Mouse (Mus musculus): ENCODE results near the gene Dusp5. TPM values are rescaled to one million over a fixed set of nuclear protein-coding genes. Genes with fewer than 3 reads are reported as not detected.

Dusp5 gene
- polyA plus RNA-seq, 1 experiment from 2014 or later, result 2.6 TPM

GRCm38 (mm10) chr19:53519549-53519948, 9.4 kb upstream of the Dusp5 start:
- Histone ChIP-seq H3K4me3 (replicated peaks) (no peak overlapping the region), H3K36me3 (no peaks in the 10 kb centered on the region), H3K27ac (no peak overlapping the region), H3K4me1 (replicated peaks) (peaks cover 28% of the 10 kb centered on the region), H3K27me3 (0 out of 2 replicates have a peak, but pooled peaks cover 4% of the 10 kb centered on the region), H3K4me2 (no peak overlapping the region), H3K9me3 (replicated peaks) (no peaks in the 10 kb centered on the region), H3K9ac (no peak overlapping the region)
- WGBS (ENCODE audit: insufficient replicate concordance), result 24% methylated on average over 8 of the region's 8 CpGs
- no peak for DNase-seq
- no peak for ATAC-seq (ENCODE audit: low read depth)

GRCm38 (mm10) chr19:53519981-53520380, 8.9 kb upstream of the Dusp5 start:
- 43% methylated on average over 10 of the region's 10 CpGs for WGBS (ENCODE audit: insufficient replicate concordance)
- no peaks in the 10 kb centered on the region for H3K36me3 ChIP-seq
- H3K4me3 ChIP-seq (replicated peaks), result no peak overlapping the region
- ATAC-seq (ENCODE audit: low read depth) (no peak), DNase-seq (no peak)
- H3K9me3 ChIP-seq (replicated peaks), result no peaks in the 10 kb centered on the region
- no peak overlapping the region for H3K9ac ChIP-seq
- peaks cover 28% of the 10 kb centered on the region for H3K4me1 ChIP-seq (replicated peaks)
- H3K4me2 ChIP-seq, result 0 out of 2 replicates have a peak overlapping the region, but pooled peaks have one; percentile 2
- H3K27ac ChIP-seq, result no peak overlapping the region
- 0 out of 2 replicates have a peak, but pooled peaks cover 4% of the 10 kb centered on the region for H3K27me3 ChIP-seq

- no peak overlapping the region for H3K27ac ChIP-seq
Measured at GRCm38 (mm10) chr19:53521137-53521795, 7.6 kb upstream of the Dusp5 start.

GRCm38 (mm10) chr19:53527480-53527879, 1.4 kb upstream of the Dusp5 start:
- Histone ChIP-seq H3K9me3 (replicated peaks) (no peaks in the 10 kb centered on the region), H3K9ac (no peak overlapping the region), H3K4me2 (no peak overlapping the region; the same call in 1 of the 2 replicates), H3K4me1 (replicated peaks) (peaks cover 38% of the 10 kb centered on the region), H3K27me3 (peaks cover 59% of the 10 kb centered on the region), H3K27ac (no peak overlapping the region), H3K36me3 (no peaks in the 10 kb centered on the region), H3K4me3 (replicated peaks) (no peak overlapping the region)
- ATAC-seq (ENCODE audit: low read depth) (no peak), DNase-seq (no peak)
- 46% methylated on average over 10 of the region's 10 CpGs for WGBS (ENCODE audit: insufficient replicate concordance)

More at GRCm38 (mm10) chr19:53521137-53521795, 7.6 kb upstream of the Dusp5 start:
- Histone ChIP-seq H3K36me3 (no peaks in the 10 kb centered on the region), H3K27me3 (0 out of 2 replicates have a peak, but pooled peaks cover 4% of the 10 kb centered on the region), H3K9ac (peak overlapping the region; percentile 29; the same call in 1 of the 2 replicates), H3K4me2 (peak overlapping the region; percentile 33; the same call in 1 of the 2 replicates), H3K4me3 (replicated peaks) (0 out of 2 replicates have a peak overlapping the region, but pooled peaks have one; percentile 8), H3K4me1 (replicated peaks) (peaks cover 28% of the 10 kb centered on the region), H3K9me3 (replicated peaks) (no peaks in the 10 kb centered on the region)
- 16% methylated on average over 11 of the region's 11 CpGs for WGBS (ENCODE audit: insufficient replicate concordance)
- DNase-seq, result peak; percentile 41
- ATAC-seq (ENCODE audit: low read depth), result peak; percentile 82

GRCm38 (mm10) chr19:53528131-53528621, 733 bp upstream of the Dusp5 start:
- Histone ChIP-seq H3K36me3 (no peaks in the 10 kb centered on the region), H3K9ac (peak overlapping the region; percentile 69)
- 8% methylated on average over 13 of the region's 13 CpGs for WGBS (ENCODE audit: insufficient replicate concordance)

GRCm38 (mm10) chr19:53529455-53529704, 471 bp downstream of the Dusp5 start:
- H3K4me2 ChIP-seq, result peak overlapping the region; percentile 83

More at GRCm38 (mm10) chr19:53528131-53528621, 733 bp upstream of the Dusp5 start:
- peaks cover 57% of the 10 kb centered on the region for H3K27me3 ChIP-seq
- peak overlapping the region; percentile 83 for H3K4me2 ChIP-seq
- peak overlapping the region; percentile 66 for H3K4me3 ChIP-seq (replicated peaks)
- ATAC-seq (ENCODE audit: low read depth) (no peak), DNase-seq (no peak)
- peaks cover 38% of the 10 kb centered on the region for H3K4me1 ChIP-seq (replicated peaks)
- no peak overlapping the region for H3K27ac ChIP-seq
- no peaks in the 10 kb centered on the region for H3K9me3 ChIP-seq (replicated peaks)

GRCm38 (mm10) chr19:53529705-53530562, 1.0 kb downstream of the Dusp5 start:
- Histone ChIP-seq H3K9ac (peak overlapping the region; percentile 63), H3K4me2 (peak overlapping the region; percentile 83)
- peak; percentile 18; the same call in 1 of the 2 replicates for ATAC-seq (ENCODE audit: low read depth)

More at GRCm38 (mm10) chr19:53529455-53529704, 471 bp downstream of the Dusp5 start:
- ATAC-seq (ENCODE audit: low read depth) (no peak), DNase-seq (no peak)
- H3K27ac ChIP-seq, result no peak overlapping the region
- H3K4me3 ChIP-seq (replicated peaks), result peak overlapping the region; percentile 66
- H3K36me3 ChIP-seq, result no peaks in the 10 kb centered on the region
- WGBS (ENCODE audit: insufficient replicate concordance), result under 1% methylated on average over 36 of the region's 36 CpGs
- H3K27me3 ChIP-seq, result peaks cover 57% of the 10 kb centered on the region
- H3K9ac ChIP-seq, result peak overlapping the region; percentile 63
- no peaks in the 10 kb centered on the region for H3K9me3 ChIP-seq (replicated peaks)
- peaks cover 38% of the 10 kb centered on the region for H3K4me1 ChIP-seq (replicated peaks)

GRCm38 (mm10) chr19:53531416-53531815, 2.5 kb downstream of the Dusp5 start:
- H3K36me3 ChIP-seq, result peaks cover 7% of the 10 kb centered on the region; the same call in 1 of the 2 replicates
- no peak for DNase-seq
- peaks cover 45% of the 10 kb centered on the region for H3K4me1 ChIP-seq (replicated peaks)
- H3K4me2 ChIP-seq, result peak overlapping the region; percentile 83; the same call in 1 of the 2 replicates
- H3K27ac ChIP-seq, result no peak overlapping the region
- 52% methylated on average over 10 of the region's 10 CpGs for WGBS (ENCODE audit: insufficient replicate concordance)
- H3K9me3 ChIP-seq (replicated peaks), result no peaks in the 10 kb centered on the region
- H3K4me3 ChIP-seq (replicated peaks), result no peak overlapping the region
- no peak overlapping the region for H3K9ac ChIP-seq
- peaks cover 57% of the 10 kb centered on the region for H3K27me3 ChIP-seq
- no peak for ATAC-seq (ENCODE audit: low read depth)

More at GRCm38 (mm10) chr19:53529705-53530562, 1.0 kb downstream of the Dusp5 start:
- Histone ChIP-seq H3K9me3 (replicated peaks) (no peaks in the 10 kb centered on the region), H3K27me3 (peaks cover 57% of the 10 kb centered on the region), H3K4me3 (replicated peaks) (peak overlapping the region; percentile 66), H3K4me1 (replicated peaks) (peaks cover 39% of the 10 kb centered on the region), H3K27ac (no peak overlapping the region), H3K36me3 (peaks cover 3% of the 10 kb centered on the region; the same call in 1 of the 2 replicates)
- 4% methylated on average over 31 of the region's 31 CpGs for WGBS (ENCODE audit: insufficient replicate concordance)
- no peak for DNase-seq

- Histone ChIP-seq H3K4me1 (replicated peaks) (peaks cover 45% of the 10 kb centered on the region), H3K4me2 (no peak overlapping the region), H3K27ac (no peak overlapping the region)
Measured at GRCm38 (mm10) chr19:53532021-53532420, 3.1 kb downstream of the Dusp5 start.

GRCm38 (mm10) chr19:53532676-53533075, 3.8 kb downstream of the Dusp5 start:
- Histone ChIP-seq H3K4me1 (replicated peaks) (peaks cover 45% of the 10 kb centered on the region), H3K9me3 (replicated peaks) (no peaks in the 10 kb centered on the region), H3K36me3 (peaks cover 7% of the 10 kb centered on the region; the same call in 1 of the 2 replicates), H3K27me3 (peaks cover 48% of the 10 kb centered on the region), H3K9ac (no peak overlapping the region), H3K27ac (no peak overlapping the region), H3K4me3 (replicated peaks) (no peak overlapping the region), H3K4me2 (no peak overlapping the region)
- ATAC-seq (ENCODE audit: low read depth) (no peak), DNase-seq (no peak)
- WGBS (ENCODE audit: insufficient replicate concordance), result 53% methylated on average over 6 of the region's 6 CpGs

More at GRCm38 (mm10) chr19:53532021-53532420, 3.1 kb downstream of the Dusp5 start:
- Histone ChIP-seq H3K9me3 (replicated peaks) (no peaks in the 10 kb centered on the region), H3K4me3 (replicated peaks) (no peak overlapping the region), H3K36me3 (peaks cover 7% of the 10 kb centered on the region; the same call in 1 of the 2 replicates), H3K9ac (no peak overlapping the region), H3K27me3 (peaks cover 54% of the 10 kb centered on the region)
- WGBS (ENCODE audit: insufficient replicate concordance), result 46% methylated on average over 6 of the region's 6 CpGs
- DNase-seq (no peak), ATAC-seq (ENCODE audit: low read depth) (no peak)

GRCm38 (mm10) chr19:53533236-53533635, 4.3 kb downstream of the Dusp5 start:
- H3K9me3 ChIP-seq (replicated peaks), result no peaks in the 10 kb centered on the region
- H3K4me1 ChIP-seq (replicated peaks), result peaks cover 43% of the 10 kb centered on the region
- no peak overlapping the region for H3K27ac ChIP-seq
- no peak overlapping the region for H3K4me3 ChIP-seq (replicated peaks)
- H3K4me2 ChIP-seq, result no peak overlapping the region
- ATAC-seq (ENCODE audit: low read depth), result no peak
- H3K27me3 ChIP-seq, result peaks cover 42% of the 10 kb centered on the region
- H3K36me3 ChIP-seq, result peaks cover 7% of the 10 kb centered on the region; the same call in 1 of the 2 replicates
- WGBS (ENCODE audit: insufficient replicate concordance), result 67% methylated on average over 7 of the region's 7 CpGs
- DNase-seq, result no peak
- no peak overlapping the region for H3K9ac ChIP-seq

Data from liver, embryonic 13.5 days (tissue).